Mouse (Mus musculus): ENCODE results near the gene Ddi2.

The Ddi2 gene

GRCm38 (mm10) chr4:141741856-141742255 is 18.6 kb upstream of the Ddi2 start:
- no peak for DNase-seq (ENCODE audit: low spot score)

- no peak for DNase-seq (ENCODE audit: low spot score)
Measured at GRCm38 (mm10) chr4:141738015-141738414, 14.8 kb upstream of the Ddi2 start.

GRCm38 (mm10) chr4:141736856-141737255 is 13.6 kb upstream of the Ddi2 start:
- no peak for DNase-seq (ENCODE audit: low spot score)

- DNase-seq (ENCODE audit: low spot score), result no peak
Measured at GRCm38 (mm10) chr4:141735206-141735560, 12.0 kb upstream of the Ddi2 start.

GRCm38 (mm10) chr4:141734446-141735205 is 11.4 kb upstream of the Ddi2 start:
- DNase-seq (ENCODE audit: low spot score), result peak; percentile 48

GRCm38 (mm10) chr4:141731766-141732165 is 8.5 kb upstream of the Ddi2 start:
- no peak for DNase-seq (ENCODE audit: low spot score)

- no peak for DNase-seq (ENCODE audit: low spot score)
Measured at GRCm38 (mm10) chr4:141730401-141730800, 7.2 kb upstream of the Ddi2 start.

- no peak for DNase-seq (ENCODE audit: low spot score)
Measured at GRCm38 (mm10) chr4:141729266-141729665, 6.0 kb upstream of the Ddi2 start.

GRCm38 (mm10) chr4:141725738-141726137 is 2.5 kb upstream of the Ddi2 start:
- DNase-seq (ENCODE audit: low spot score), result no peak

- no peak for DNase-seq (ENCODE audit: low spot score)
Measured at GRCm38 (mm10) chr4:141725277-141725676, 2.1 kb upstream of the Ddi2 start.

GRCm38 (mm10) chr4:141724594-141724993 is 1.4 kb upstream of the Ddi2 start:
- DNase-seq (ENCODE audit: low spot score), result no peak

- no peak for DNase-seq (ENCODE audit: low spot score)
Measured at GRCm38 (mm10) chr4:141723673-141724068, 452 bp upstream of the Ddi2 start.

- no peak for DNase-seq (ENCODE audit: low spot score)
Measured at GRCm38 (mm10) chr4:141721961-141722360, 1.3 kb downstream of the Ddi2 start.

- DNase-seq (ENCODE audit: low spot score), result no peak
Measured at GRCm38 (mm10) chr4:141720761-141721523, 2.3 kb downstream of the Ddi2 start.

GRCm38 (mm10) chr4:141719304-141719703 is 3.9 kb downstream of the Ddi2 start:
- no peak for DNase-seq (ENCODE audit: low spot score)

GRCm38 (mm10) chr4:141717633-141718032 is 5.6 kb downstream of the Ddi2 start:
- no peak for DNase-seq (ENCODE audit: low spot score)

- no peak for DNase-seq (ENCODE audit: low spot score)
Measured at GRCm38 (mm10) chr4:141715027-141715426, 8.2 kb downstream of the Ddi2 start.

GRCm38 (mm10) chr4:141713598-141714142 is 9.5 kb downstream of the Ddi2 start:
- DNase-seq (ENCODE audit: low spot score), result no peak

GRCm38 (mm10) chr4:141711250-141711649 is 12.0 kb downstream of the Ddi2 start:
- no peak for DNase-seq (ENCODE audit: low spot score)

GRCm38 (mm10) chr4:141708971-141709370 is 14.2 kb downstream of the Ddi2 start:
- DNase-seq (ENCODE audit: low spot score), result no peak

- no peak for DNase-seq (ENCODE audit: low spot score)
Measured at GRCm38 (mm10) chr4:141708005-141708404, 15.2 kb downstream of the Ddi2 start.

GRCm38 (mm10) chr4:141705331-141705730 is 17.9 kb downstream of the Ddi2 start:
- no peak for DNase-seq (ENCODE audit: low spot score)

- no peak for DNase-seq (ENCODE audit: low spot score)
Measured at GRCm38 (mm10) chr4:141704625-141705024, 18.6 kb downstream of the Ddi2 start.
